Mouse (Mus musculus): ENCODE measurements at regions not wholly inside any gene's neighbourhood (a gene's known extent, or its start where the extent isn't known, plus 50 kb on each side); places are given as distances from the start of the nearest gene placed in this dataset.

- Histone ChIP-seq H3K27me3 (no peaks in the 10 kb centered on the region), H3K9me3 (no peaks in the 10 kb centered on the region), H3K36me3 (no peaks in the 10 kb centered on the region), H3K9ac (replicated peaks) (no peak overlapping the region), H3K4me1 (no peaks in the 10 kb centered on the region), H3K4me3 (no peak overlapping the region), H3K4me2 (replicated peaks) (no peak overlapping the region), H3K27ac (replicated peaks) (no peak overlapping the region)
- ATAC-seq (ENCODE audit: low FRiP score, low read depth), result no peak
- 75% methylated on average over 1 of the region's 1 CpGs for whole genome bisulfite sequencing
These were observed 78.1 kb upstream of the Tnr start for GRCm38 (mm10) chr1:159445465-159445864.

GRCm38 (mm10) chr1:159451462-159451861 lies 72.1 kb upstream of the Tnr start:
- Histone ChIP-seq H3K4me1 (no peaks in the 10 kb centered on the region), H3K27me3 (no peaks in the 10 kb centered on the region), H3K36me3 (no peaks in the 10 kb centered on the region), H3K9me3 (no peaks in the 10 kb centered on the region), H3K27ac (replicated peaks) (no peak overlapping the region), H3K9ac (replicated peaks) (no peak overlapping the region), H3K4me2 (replicated peaks) (no peak overlapping the region), H3K4me3 (no peak overlapping the region)
- WGBS, result 77% methylated on average over 3 of the region's 3 CpGs
- no peak for ATAC-seq (ENCODE audit: low FRiP score, low read depth)

GRCm38 (mm10) chr1:159460876-159461275 lies 62.7 kb upstream of the Tnr start:
- WGBS, result 72% methylated on average over 4 of the region's 4 CpGs

DNA sequence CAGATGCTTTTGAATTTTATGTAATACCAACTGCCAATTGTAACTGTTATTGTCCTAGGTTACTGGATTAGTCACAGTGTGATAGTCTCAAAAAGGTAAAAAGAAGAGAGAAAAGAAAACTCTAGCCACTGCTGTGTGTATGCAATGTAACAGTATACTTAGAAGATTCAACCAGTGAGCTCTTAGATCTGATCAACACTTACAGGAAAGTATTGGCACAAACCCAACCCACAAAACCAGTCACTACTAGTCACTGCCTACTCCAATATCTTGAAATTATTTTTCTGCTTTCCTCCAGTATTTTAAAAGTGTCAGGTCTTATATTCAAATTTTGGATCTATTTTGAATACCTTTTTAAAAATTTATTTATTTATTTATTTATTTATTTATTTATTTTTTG lies 52.6 kb upstream of the Tnr start:
- H3K4me3 ChIP-seq, result no peak overlapping the region
- H3K4me1 ChIP-seq, result no peaks in the 10 kb centered on the region
- no peak overlapping the region for H3K4me2 ChIP-seq (replicated peaks)
- no peaks in the 10 kb centered on the region for H3K36me3 ChIP-seq
- no peak overlapping the region for H3K27ac ChIP-seq (replicated peaks)
- ATAC-seq (ENCODE audit: low FRiP score, low read depth), result no peak
- no peak overlapping the region for H3K9ac ChIP-seq (replicated peaks)
- H3K9me3 ChIP-seq, result no peaks in the 10 kb centered on the region
- no peaks in the 10 kb centered on the region for H3K27me3 ChIP-seq

More at GRCm38 (mm10) chr1:159460876-159461275, 62.7 kb upstream of the Tnr start:
- Histone ChIP-seq H3K4me3 (no peak overlapping the region), H3K4me2 (replicated peaks) (no peak overlapping the region), H3K27ac (replicated peaks) (no peak overlapping the region), H3K9ac (replicated peaks) (no peak overlapping the region), H3K36me3 (no peaks in the 10 kb centered on the region), H3K9me3 (no peaks in the 10 kb centered on the region), H3K4me1 (no peaks in the 10 kb centered on the region), H3K27me3 (no peaks in the 10 kb centered on the region)
- ATAC-seq (ENCODE audit: low FRiP score, low read depth), result no peak
